Mouse (Mus musculus): ENCODE measurements around the gene Caly. TPM values are rescaled to one million over a fixed set of nuclear protein-coding genes. Genes with fewer than 3 reads are reported as not detected.

Gene Caly
- polyA plus RNA-seq (2012; ENCODE audit: insufficient read depth, insufficient read length, missing spikeins) = not detected in 2 replicates

GRCm38 (mm10) chr7:140082242-140082678 lies at the start of gene Caly:
Gene Caly (minus strand): TSS chr7:140082548.
- Histone ChIP-seq H3K27ac (replicated peaks; ENCODE audit: low read depth, low read length) (no peak within 1 kb of the TSS), H3K4me1 (ENCODE audit: control insufficient read depth, insufficient read depth, insufficient read length, low read length) (no peaks in the 10 kb centered on the region), H3K4me3 (ENCODE audit: insufficient read depth, low read depth, low read length) (no peak within 1 kb of the TSS)

DNA sequence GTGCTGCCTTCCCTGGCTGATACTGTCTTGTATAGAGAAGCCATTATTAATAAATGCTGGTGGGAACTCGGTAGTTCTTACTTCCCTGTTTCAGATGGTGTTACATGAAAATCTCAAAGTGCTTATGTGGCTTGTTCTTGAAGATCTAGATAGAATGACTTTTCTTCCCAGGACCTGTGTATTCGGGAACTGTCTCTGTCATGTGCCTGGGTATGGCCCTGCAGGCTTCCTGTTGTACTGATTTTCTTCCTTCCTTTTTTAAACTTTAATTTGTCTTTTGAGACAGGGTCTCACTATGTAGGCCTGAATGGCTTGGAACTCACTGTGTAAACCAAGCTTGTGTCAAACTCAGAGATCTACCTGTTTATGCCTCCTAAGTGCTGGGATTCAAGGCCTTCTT lies 45.6 kb upstream of the Caly start:
- no peak overlapping the region for H3K4me3 ChIP-seq (ENCODE audit: insufficient read depth, low read depth, low read length)
- no peaks in the 10 kb centered on the region for H3K4me1 ChIP-seq (ENCODE audit: control insufficient read depth, insufficient read depth, insufficient read length, low read length)
- 0 out of 2 replicates have a peak overlapping the region, but pooled peaks have one; percentile 46 for H3K27ac ChIP-seq (replicated peaks; ENCODE audit: low read depth, low read length)

- H3K4me3 ChIP-seq (ENCODE audit: insufficient read depth, low read depth, low read length) = no peak overlapping the region
- no peak overlapping the region for H3K27ac ChIP-seq (replicated peaks; ENCODE audit: low read depth, low read length)
- no peaks in the 10 kb centered on the region for H3K4me1 ChIP-seq (ENCODE audit: control insufficient read depth, insufficient read depth, insufficient read length, low read length)
These were observed 44.6 kb upstream of the Caly start for GRCm38 (mm10) chr7:140126934-140127333.

DNA sequence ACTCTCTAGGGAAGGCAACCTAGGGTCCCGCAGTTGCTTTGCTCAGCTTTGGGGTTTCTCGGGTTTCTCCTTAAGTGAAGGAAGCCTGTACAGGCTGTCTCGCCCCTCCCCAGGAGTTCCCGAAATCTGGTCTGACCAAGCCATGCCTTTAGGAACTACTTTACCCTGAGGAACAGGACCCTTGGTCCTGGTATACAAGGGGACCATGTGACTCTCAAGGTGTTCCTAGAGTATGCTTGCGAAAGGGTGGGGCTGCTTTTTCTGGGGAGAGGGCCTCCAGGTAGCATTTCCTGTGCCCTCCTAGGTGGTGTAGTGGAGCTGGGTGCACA lies 43.6 kb upstream of the Caly start:
- Histone ChIP-seq H3K4me1 (ENCODE audit: control insufficient read depth, insufficient read depth, insufficient read length, low read length) (no peaks in the 10 kb centered on the region), H3K4me3 (ENCODE audit: insufficient read depth, low read depth, low read length) (peak overlapping the region; percentile 68), H3K27ac (replicated peaks; ENCODE audit: low read depth, low read length) (0 out of 2 replicates have a peak overlapping the region, but pooled peaks have one; percentile 10)

- H3K27ac ChIP-seq (replicated peaks; ENCODE audit: low read depth, low read length) = 0 out of 2 replicates have a peak overlapping the region, but pooled peaks have one; percentile 10
- H3K4me3 ChIP-seq (ENCODE audit: insufficient read depth, low read depth, low read length) = peak overlapping the region; percentile 68
- H3K4me1 ChIP-seq (ENCODE audit: control insufficient read depth, insufficient read depth, insufficient read length, low read length) = no peaks in the 10 kb centered on the region
These were observed 43.1 kb upstream of the Caly start for GRCm38 (mm10) chr7:140125278-140126021.

GRCm38 (mm10) chr7:140124382-140124781 lies 42.0 kb upstream of the Caly start:
- Histone ChIP-seq H3K4me3 (ENCODE audit: insufficient read depth, low read depth, low read length) (no peak overlapping the region), H3K4me1 (ENCODE audit: control insufficient read depth, insufficient read depth, insufficient read length, low read length) (no peaks in the 10 kb centered on the region), H3K27ac (replicated peaks; ENCODE audit: low read depth, low read length) (no peak overlapping the region)

DNA sequence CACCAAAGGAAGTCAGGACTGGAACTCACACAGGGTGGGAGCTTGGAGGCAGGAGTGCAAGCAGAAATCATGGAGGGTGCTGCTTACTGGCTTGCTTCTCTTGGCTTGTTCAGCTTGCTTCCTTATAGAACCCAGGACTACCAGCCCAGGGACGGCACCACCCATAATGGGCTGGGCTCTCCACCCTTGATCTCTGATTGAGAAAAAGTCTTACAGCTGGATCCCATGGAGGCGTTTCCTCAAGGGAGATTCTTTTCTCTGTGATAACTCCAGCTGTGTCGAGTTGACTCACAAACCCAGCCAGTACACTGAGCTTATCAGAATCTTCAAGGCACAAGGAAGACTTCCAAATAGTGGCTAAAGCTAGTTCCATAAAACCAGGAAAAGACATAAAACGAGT lies 40.4 kb upstream of the Caly start:
- H3K27ac ChIP-seq (replicated peaks; ENCODE audit: low read depth, low read length) = no peak overlapping the region
- H3K4me3 ChIP-seq (ENCODE audit: insufficient read depth, low read depth, low read length) = no peak overlapping the region
- H3K4me1 ChIP-seq (ENCODE audit: control insufficient read depth, insufficient read depth, insufficient read length, low read length) = no peaks in the 10 kb centered on the region

DNA sequence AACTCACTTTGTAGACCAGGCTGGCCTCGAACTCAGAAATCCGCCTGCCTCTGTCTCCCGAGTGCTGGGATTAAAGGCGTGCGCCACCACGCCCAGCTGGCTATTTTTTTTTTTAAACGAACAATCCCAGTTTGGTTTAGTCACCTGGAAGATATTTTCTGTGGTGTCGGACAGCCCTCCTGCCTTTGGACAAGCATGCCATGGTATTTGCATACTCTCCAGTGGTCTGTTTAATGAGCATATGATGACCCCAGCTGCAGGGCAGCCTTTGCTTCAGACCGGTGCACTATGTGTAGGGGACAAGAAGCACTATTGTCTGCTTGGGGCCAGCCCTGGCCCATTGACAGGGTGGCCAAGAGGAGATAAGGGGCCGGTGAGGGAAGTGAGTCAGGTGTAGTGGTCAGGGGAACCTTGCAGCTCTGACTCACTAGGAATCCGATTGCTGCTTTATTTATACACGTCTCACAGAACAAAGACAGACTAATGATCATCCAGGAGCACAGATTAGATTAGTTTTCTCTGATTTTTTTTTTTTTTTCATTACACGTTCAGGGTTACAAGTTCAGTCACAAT lies 39.1 kb upstream of the Caly start:
- Histone ChIP-seq H3K27ac (replicated peaks; ENCODE audit: low read depth, low read length) (no peak overlapping the region), H3K4me3 (ENCODE audit: insufficient read depth, low read depth, low read length) (no peak overlapping the region), H3K4me1 (ENCODE audit: control insufficient read depth, insufficient read depth, insufficient read length, low read length) (peaks cover 3% of the 10 kb centered on the region; the same call in 1 of the 2 replicates)

DNA sequence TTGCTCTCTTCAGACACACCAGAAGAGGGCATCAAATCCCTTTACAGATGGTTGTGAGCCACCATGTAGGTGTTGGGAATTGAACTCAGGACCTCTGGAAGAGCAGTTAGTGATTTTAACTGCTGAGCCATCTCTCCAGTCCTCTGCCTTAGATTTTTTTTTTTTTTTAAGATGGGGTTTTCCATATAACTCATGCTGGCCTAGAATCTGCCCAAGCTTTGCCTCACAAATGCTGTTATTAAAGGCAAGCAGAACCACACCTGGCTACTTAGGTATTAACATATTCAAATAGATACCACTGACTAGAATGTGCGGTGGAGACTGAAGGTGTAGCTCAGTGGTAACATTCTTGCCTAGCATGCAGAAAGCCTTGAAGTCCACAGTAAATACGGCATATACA lies 38.1 kb upstream of the Caly start:
- Histone ChIP-seq H3K4me3 (ENCODE audit: insufficient read depth, low read depth, low read length) (no peak overlapping the region), H3K4me1 (ENCODE audit: control insufficient read depth, insufficient read depth, insufficient read length, low read length) (peaks cover 3% of the 10 kb centered on the region; the same call in 1 of the 2 replicates), H3K27ac (replicated peaks; ENCODE audit: low read depth, low read length) (no peak overlapping the region)

- Histone ChIP-seq H3K4me3 (ENCODE audit: insufficient read depth, low read depth, low read length) (peak within 1 kb of the TSS; percentile 87), H3K27ac (replicated peaks; ENCODE audit: low read depth, low read length) (peak within 1 kb of the TSS; percentile 99), H3K4me1 (ENCODE audit: control insufficient read depth, insufficient read depth, insufficient read length, low read length) (peaks cover 7% of the 10 kb centered on the region)
These were observed 34.1 kb upstream of the Caly start, which contains the start of gene Echs1 for GRCm38 (mm10) chr7:140116329-140117054. Gene Echs1 (minus strand): TSS chr7:140116476.

- Histone ChIP-seq H3K27ac (replicated peaks; ENCODE audit: low read depth, low read length) (peak within 1 kb of the TSS; percentile 99), H3K4me3 (ENCODE audit: insufficient read depth, low read depth, low read length) (peak within 1 kb of the TSS; percentile 87), H3K4me1 (ENCODE audit: control insufficient read depth, insufficient read depth, insufficient read length, low read length) (peaks cover 7% of the 10 kb centered on the region)
These were observed 33.4 kb upstream of the Caly start, which contains the start of gene Paox for GRCm38 (mm10) chr7:140115583-140116328. Gene Paox (plus strand): TSS chr7:140115799.

GRCm38 (mm10) chr7:140111943-140112342 lies 29.6 kb upstream of the Caly start:
- H3K27ac ChIP-seq (replicated peaks; ENCODE audit: low read depth, low read length) = no peak overlapping the region
- no peak overlapping the region for H3K4me3 ChIP-seq (ENCODE audit: insufficient read depth, low read depth, low read length)
- H3K4me1 ChIP-seq (ENCODE audit: control insufficient read depth, insufficient read depth, insufficient read length, low read length) = peaks cover 4% of the 10 kb centered on the region

GRCm38 (mm10) chr7:140104009-140104408 lies 21.7 kb upstream of the Caly start:
- no peak overlapping the region for H3K4me3 ChIP-seq (ENCODE audit: insufficient read depth, low read depth, low read length)
- no peak overlapping the region for H3K27ac ChIP-seq (replicated peaks; ENCODE audit: low read depth, low read length)
- peaks cover 7% of the 10 kb centered on the region; the same call in 1 of the 2 replicates for H3K4me1 ChIP-seq (ENCODE audit: control insufficient read depth, insufficient read depth, insufficient read length, low read length)

DNA sequence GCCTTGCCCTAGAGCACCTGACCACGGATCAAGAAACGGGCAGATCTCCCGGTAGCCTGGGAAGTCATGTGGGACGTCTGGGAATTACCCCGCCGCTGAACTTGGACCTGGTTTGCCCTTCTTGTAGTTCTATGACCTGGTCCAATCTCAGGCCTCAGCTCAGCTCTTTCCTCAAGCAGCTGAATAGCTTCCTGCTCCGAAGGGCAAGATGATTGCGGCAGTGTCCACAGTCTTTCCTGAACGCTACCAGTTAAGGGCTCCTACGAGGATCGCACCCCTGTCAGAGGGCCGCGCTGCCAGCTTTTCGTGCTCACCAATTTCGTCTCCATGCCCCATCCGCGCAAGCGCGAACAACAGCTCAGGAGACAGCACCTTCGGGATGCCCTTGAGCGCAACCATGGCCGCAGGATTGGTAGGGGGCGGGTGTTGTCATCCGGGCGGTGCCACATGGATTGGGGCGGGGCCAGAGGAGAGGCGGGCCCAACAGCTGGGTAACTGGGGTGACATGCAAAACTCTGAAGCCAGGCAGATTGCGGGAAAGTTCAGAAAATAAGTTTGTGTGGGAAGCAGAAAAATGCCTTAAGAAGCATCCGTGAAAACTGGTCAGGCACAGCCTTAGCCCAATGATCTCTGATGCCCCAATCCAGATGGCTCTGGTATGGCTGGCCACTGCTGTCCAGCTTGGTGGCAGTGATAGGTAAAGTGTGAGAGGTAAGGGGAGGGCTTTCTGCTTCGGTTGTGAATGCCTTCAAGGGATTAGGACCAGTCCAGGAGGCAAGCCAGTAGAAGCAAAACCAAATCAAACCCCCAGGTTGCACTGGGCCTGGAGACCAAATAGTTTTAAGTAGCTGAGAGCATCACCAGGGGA lies 19.9 kb upstream of the Caly start, which contains the start of gene Fuom:
Fuom (minus strand) TSS at position 449 of the 868 bp plus-strand sequence.
- H3K27ac ChIP-seq (replicated peaks; ENCODE audit: low read depth, low read length) = peak within 1 kb of the TSS; percentile 96
- H3K4me3 ChIP-seq (ENCODE audit: insufficient read depth, low read depth, low read length) = peak within 1 kb of the TSS; percentile 61
- peaks cover 7% of the 10 kb centered on the region; the same call in 1 of the 2 replicates for H3K4me1 ChIP-seq (ENCODE audit: control insufficient read depth, insufficient read depth, insufficient read length, low read length)
